Mouse (Mus musculus): ENCODE measurements around the gene P3h4. TPM values are rescaled to one million over a fixed set of nuclear protein-coding genes. Genes with fewer than 3 reads are reported as not detected.

The P3h4 gene
- total RNA-seq, 2 experiments from 2014 or later = 8.7 to 9.4 TPM

- DNase-seq = peak in 1 of 2 experiments; percentile 48
These were observed 6.4 kb downstream of the P3h4 start for GRCm38 (mm10) chr11:100408076-100408834.

GRCm38 (mm10) chr11:100406995-100407705 lies 7.5 kb downstream of the P3h4 start:
- no peak for DNase-seq

- DNase-seq = no peak
These were observed 8.4 kb downstream of the P3h4 start for GRCm38 (mm10) chr11:100406273-100406672.

- no peak for DNase-seq
These were observed 10.1 kb downstream of the P3h4 start for GRCm38 (mm10) chr11:100404456-100405074.

GRCm38 (mm10) chr11:100403445-100404134 lies 11.0 kb downstream of the P3h4 start:
- DNase-seq = no peak

- DNase-seq = no peak
These were observed 12.0 kb downstream of the P3h4 start for GRCm38 (mm10) chr11:100402682-100403081.

GRCm38 (mm10) chr11:100402240-100402639 lies 12.4 kb downstream of the P3h4 start:
- DNase-seq = no peak

GRCm38 (mm10) chr11:100400842-100401241 lies 13.8 kb downstream of the P3h4 start:
- no peak for DNase-seq

GRCm38 (mm10) chr11:100399727-100400538 lies 14.7 kb downstream of the P3h4 start:
- DNase-seq = no peak

- DNase-seq = no peak
These were observed 15.3 kb downstream of the P3h4 start for GRCm38 (mm10) chr11:100399320-100399719.

- no peak for DNase-seq
These were observed 16.1 kb downstream of the P3h4 start for GRCm38 (mm10) chr11:100398517-100398916.

GRCm38 (mm10) chr11:100397600-100398389 lies 16.8 kb downstream of the P3h4 start, which contains the start of gene Jup:
TSS of gene Jup (minus strand) at chr11:100397763.
- DNase-seq = peak; percentile 99

GRCm38 (mm10) chr11:100396886-100397599 lies 17.6 kb downstream of the P3h4 start:
- peak; percentile 21 to 36 for DNase-seq

GRCm38 (mm10) chr11:100395861-100396631 lies 18.6 kb downstream of the P3h4 start:
- no peak for DNase-seq

- no peak for DNase-seq
These were observed 19.4 kb downstream of the P3h4 start for GRCm38 (mm10) chr11:100395200-100395599.

- no peak for DNase-seq
These were observed 20.1 kb downstream of the P3h4 start for GRCm38 (mm10) chr11:100394353-100395074.

- DNase-seq = no peak
These were observed 20.9 kb downstream of the P3h4 start for GRCm38 (mm10) chr11:100393733-100394132.

GRCm38 (mm10) chr11:100392958-100393357 lies 21.7 kb downstream of the P3h4 start:
- DNase-seq = no peak

GRCm38 (mm10) chr11:100391884-100392345 lies 22.7 kb downstream of the P3h4 start:
- no peak for DNase-seq
